Mouse (Mus musculus): Measurements from ENCODE around the gene Wdr74.

- TF ChIP-seq POLR2A (IDR thresholded peaks at IDR 0.05; ENCODE audit: extremely low read depth, insufficient read depth, low read length) (no peak), CTCF (IDR thresholded peaks at IDR 0.05; ENCODE audit: low read depth, low read length) (no peak)
These were observed 10.5 kb upstream of the Wdr74 start for GRCm38 (mm10) chr19:8725081-8725613.

All from liver, adult 2 months (tissue).